Mouse (Mus musculus): ENCODE data around the gene Isca1. TPM values are rescaled to one million over a fixed set of nuclear protein-coding genes. Genes with fewer than 3 reads are reported as not detected.

The Isca1 gene
- polyA plus RNA-seq (2017; shearing (Covaris generic)) = 133 TPM

GRCm38 (mm10) chr13:59769296-59770163 lies at the start of gene Isca1:
Gene Isca1, minus strand, starts transcription at chr13:59769810.

DNA sequence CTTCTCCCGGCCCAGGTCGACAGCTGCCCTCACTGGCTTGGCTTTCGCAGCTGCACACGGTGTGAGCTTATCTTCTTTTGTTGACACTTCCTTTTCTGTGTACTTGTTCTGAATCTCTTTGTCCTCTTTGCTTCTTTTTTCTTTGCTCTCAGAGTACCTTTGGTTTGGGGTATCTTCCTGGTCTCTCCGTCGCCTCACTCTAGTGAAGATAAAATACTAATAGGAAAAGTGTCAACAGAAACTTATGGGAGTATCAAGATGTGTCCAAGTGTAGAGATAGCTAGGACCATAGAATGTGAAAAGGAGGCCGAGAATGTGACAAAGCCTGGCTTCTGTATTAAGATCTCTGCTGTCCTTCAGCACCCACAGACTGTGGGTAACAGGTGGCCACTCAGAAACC lies 12.5 kb upstream of the Isca1 start, which contains the start of gene Gm49354:
Gm49354 (minus strand) TSS at position 101 of the 400 bp plus-strand sequence.

DNA sequence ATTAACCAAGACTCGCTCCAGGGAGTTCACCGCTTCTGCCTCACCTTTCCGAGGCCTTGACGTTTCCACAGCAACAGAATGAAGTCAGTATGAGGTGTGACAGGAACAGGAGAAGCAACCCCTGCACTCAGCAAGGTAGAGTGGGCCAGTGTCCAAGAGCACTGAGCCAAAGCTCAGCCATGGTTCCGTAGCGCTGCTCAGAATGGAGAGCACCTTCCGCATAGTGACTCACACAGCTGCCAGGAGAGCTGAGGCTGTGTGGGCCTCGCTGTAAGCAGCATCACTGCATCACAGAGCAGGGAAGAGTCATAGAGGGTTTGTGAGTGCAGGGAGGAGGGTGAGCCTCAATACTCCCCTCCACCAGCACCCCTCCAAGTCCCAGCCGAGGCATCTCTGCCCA lies 22.9 kb downstream of the Isca1 start, which contains the start of gene 1700014D04Rik:
1700014D04Rik (minus strand) TSS at position 42 of the 400 bp plus-strand sequence.

DNA sequence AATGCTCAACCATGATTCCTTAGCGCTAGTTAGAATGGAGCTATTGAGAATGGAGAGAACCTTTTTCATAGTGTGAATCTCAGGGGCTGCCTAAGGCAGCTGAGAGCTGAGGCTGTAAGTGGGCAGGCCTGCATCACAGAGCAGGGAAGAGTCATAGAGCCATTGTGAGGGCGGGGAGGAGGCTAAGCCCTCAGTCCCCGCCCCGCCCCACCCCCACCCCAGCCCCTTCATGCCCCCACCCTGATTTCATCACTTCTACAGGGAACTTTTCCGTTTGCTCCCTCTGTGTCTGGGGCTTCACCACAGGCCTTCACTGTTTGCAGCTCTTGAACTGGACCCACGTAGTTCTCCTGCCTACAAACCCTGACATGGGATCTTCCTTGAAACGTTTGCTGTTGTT lies 38.0 kb downstream of the Isca1 start, which contains the start of gene Spata31d1d:
Spata31d1d (minus strand) TSS at position 101 of the 400 bp plus-strand sequence.

DNA sequence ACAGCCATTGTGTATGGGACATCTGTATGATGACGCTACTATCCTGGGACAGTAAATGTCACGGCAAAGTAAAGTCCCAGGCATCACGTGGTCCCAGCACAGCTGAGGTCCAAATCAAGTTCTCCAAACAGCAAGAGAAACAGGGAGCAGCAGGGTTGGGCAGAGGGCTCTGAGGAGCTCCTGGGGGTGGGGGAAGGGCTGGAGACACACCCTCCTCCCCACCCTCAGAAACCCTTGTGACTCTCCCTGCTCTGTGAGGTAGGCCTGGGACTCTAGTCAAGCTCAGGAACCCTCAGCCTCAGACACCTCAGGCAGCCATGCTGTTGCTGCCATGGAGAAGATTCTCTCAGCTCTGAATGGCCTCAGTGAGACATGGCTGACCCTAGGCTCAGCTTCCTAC lies 57.6 kb downstream of the Isca1 start, which contains the start of gene Spata31d1b:
Spata31d1b (plus strand) TSS at position 301 of the 400 bp plus-strand sequence.

GRCm38 (mm10) chr13:59710230-59710629 lies 59.4 kb downstream of the Isca1 start, which contains the start of gene Spata31d1a:
Gene Spata31d1a, minus strand, starts transcription at chr13:59710330.

Other genes starting within 250 kb of the Isca1 start
- gene Agtpbp1, start 184.6 kb downstream of the Isca1 start, polyA plus RNA-seq (2017; shearing (Covaris generic)) = 28.0 TPM
- 50.9 TPM for gene Naa35, start 184.6 kb downstream of the Isca1 start, polyA plus RNA-seq (2017; shearing (Covaris generic))
- gene Golm1, start 94.0 kb downstream of the Isca1 start, polyA plus RNA-seq (2017; shearing (Covaris generic)) = 33.9 TPM
- not detected for gene 4921517D22Rik, start 75.7 kb downstream of the Isca1 start, polyA plus RNA-seq (2017; shearing (Covaris generic))
- gene Spata31d1a, start 59.5 kb downstream of the Isca1 start, polyA plus RNA-seq (2017; shearing (Covaris generic)) = not detected
- not detected for gene Spata31d1b, start 57.5 kb downstream of the Isca1 start, polyA plus RNA-seq (2017; shearing (Covaris generic))
- not detected for gene Spata31d1d, start 38.1 kb downstream of the Isca1 start, polyA plus RNA-seq (2017; shearing (Covaris generic))
- not detected for gene 1700014D04Rik, start 23.1 kb downstream of the Isca1 start, polyA plus RNA-seq (2017; shearing (Covaris generic))
- gene Gm49354, start 12.4 kb upstream of the Isca1 start, polyA plus RNA-seq (2017; shearing (Covaris generic)) = not detected
- 206 TPM for gene Tut7, start 53.3 kb upstream of the Isca1 start, polyA plus RNA-seq (2017; shearing (Covaris generic))